Mouse (Mus musculus) lung, adult 2 months (tissue): ENCODE measurements around the gene Tmtc2.

Experiments
- CTCF ChIP-seq: fragments of 200-500 bp; IDR thresholded peaks from 2 replicates; pipeline ENCODE4 v1.5.1; 2011; ENCODE audit warnings: mild to moderate bottlenecking, low read length, control low read depth; ENCODE audit not compliant: insufficient read depth
- POLR2A ChIP-seq: fragments of 200-500 bp; IDR thresholded peaks from 2 replicates; pipeline ENCODE4 v1.6.1; 2011; ENCODE audit warnings: low read depth, mild to moderate bottlenecking, control low read depth, low read length, borderline replicate concordance; ENCODE audit errors: extremely low read depth

DNA sequence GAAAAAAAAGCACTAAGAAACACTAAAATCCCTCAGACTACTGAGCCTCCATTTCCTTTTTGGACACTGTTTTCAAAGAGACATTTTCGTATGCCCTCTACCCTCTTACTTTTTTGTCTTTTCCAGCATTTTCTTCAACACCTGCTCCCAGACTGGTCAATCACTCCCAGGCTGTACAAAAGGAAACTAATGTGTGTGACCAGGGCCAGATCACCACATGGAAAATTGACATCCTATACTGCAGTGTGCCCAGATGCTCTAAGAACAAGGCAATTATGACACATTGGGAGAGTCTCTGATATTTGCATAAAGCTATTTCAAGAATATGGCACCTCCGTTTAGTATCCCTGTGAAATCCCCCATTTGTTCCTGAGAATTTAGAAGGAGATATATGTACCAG lies 127.1 kb downstream of the Tmtc2 start:
- no peak for TF ChIP-seq CTCF
- no peak for TF ChIP-seq POLR2A
